Mouse (Mus musculus) midbrain, embryonic 15.5 days (tissue): Measurements from ENCODE around the gene Homer2. TPM values are rescaled to one million over a fixed set of nuclear protein-coding genes. Genes with fewer than 3 reads are reported as not detected.

Experiments
- ATAC-seq: fragments of 200-750 bp; cut with Nextera tagmentation; replicated peaks from 2 replicates; pipeline ENCODE4 v1.8.0; 2017; ENCODE audit warnings: moderate TSS enrichment
- H3K27ac ChIP-seq: fragments of 300-500 bp; sonication (generic); 2 replicates; pipeline ENCODE4 v1.5.1; 2015; ENCODE audit warnings: mild to moderate bottlenecking, inconsistent platforms
- H3K27me3 ChIP-seq: fragments of 300-500 bp; sonication (generic); replicated peaks from 2 replicates; pipeline ENCODE4 v1.6.1; 2015; ENCODE audit warnings: inconsistent platforms
- H3K36me3 ChIP-seq: fragments of 300-500 bp; sonication (generic); replicated peaks from 2 replicates; pipeline ENCODE4 v1.6.1; 2015; ENCODE audit warnings: inconsistent platforms
- H3K4me1 ChIP-seq: fragments of 300-500 bp; sonication (generic); 2 replicates; pipeline ENCODE4 v1.6.1; 2015; ENCODE audit warnings: inconsistent platforms
- H3K4me2 ChIP-seq: fragments of 300-500 bp; sonication (generic); 2 replicates; pipeline ENCODE4 v1.6.1; 2015; ENCODE audit warnings: inconsistent platforms, mild to moderate bottlenecking, moderate library complexity
- H3K4me3 ChIP-seq: fragments of 300-500 bp; sonication (generic); 2 replicates; pipeline ENCODE4 v1.5.1; 2015; ENCODE audit warnings: mild to moderate bottlenecking, inconsistent platforms
- H3K9ac ChIP-seq: fragments of 300-500 bp; sonication (generic); 2 replicates; pipeline ENCODE4 v1.6.1; 2015; ENCODE audit warnings: mild to moderate bottlenecking, inconsistent platforms
- H3K9me3 ChIP-seq: fragments of 300-500 bp; sonication (generic); 2 replicates; pipeline ENCODE4 v1.6.1; 2016; ENCODE audit warnings: inconsistent platforms
- WGBS: fragments of 180-500 bp; shearing (Covaris S2); methylation state at CpG from one replicate; pipeline ENCODE4 v1.1.7; 2015; ENCODE audit warnings: mixed read lengths; 5-methylcytosine and 5-hydroxymethylcytosine counted together
- polyA plus RNA-seq: library from polyadenylated mRNA; unstranded; fragments of >200 nt; fragmentation: Nextera tagmentation; extraction: Ambion mirVana; gene quantifications from 2 replicates; pipeline ENCODE4 v1.2.1, GENCODE M21; 2015

The Homer2 gene
- 21.8 and 24.6 TPM in 2 replicates for polyA plus RNA-seq

GRCm38 (mm10) chr7:81707471-81708140 lies at the start of gene Homer2:
Homer2 (minus strand) TSS chr7:81707527.
- no peaks in the 10 kb centered on the region for H3K9me3 ChIP-seq
- H3K36me3 ChIP-seq, result no peaks in the 10 kb centered on the region
- WGBS, result 77% methylated on average over 14 of the region's 14 CpGs
- peak within 1 kb of the TSS; percentile 62 for H3K9ac ChIP-seq
- H3K27me3 ChIP-seq, result no peaks in the 10 kb centered on the region
- H3K4me2 ChIP-seq, result peak within 1 kb of the TSS; percentile 83
- peaks cover 17% of the 10 kb centered on the region for H3K4me1 ChIP-seq
- H3K27ac ChIP-seq, result peak within 1 kb of the TSS; percentile 70
- peak within 1 kb of the TSS; percentile 81 for H3K4me3 ChIP-seq
- ATAC-seq, result peak; percentile 24; the same call in 1 of the 2 replicates

GRCm38 (mm10) chr7:81747956-81748355 lies 40.6 kb upstream of the Homer2 start:
- no peak overlapping the region for H3K27ac ChIP-seq
- H3K4me1 ChIP-seq, result no peaks in the 10 kb centered on the region
- WGBS, result 88% methylated on average over 3 of the region's 3 CpGs
- no peak overlapping the region for H3K4me2 ChIP-seq
- no peak for ATAC-seq
- no peaks in the 10 kb centered on the region for H3K9me3 ChIP-seq
- no peaks in the 10 kb centered on the region for H3K27me3 ChIP-seq
- no peak overlapping the region for H3K9ac ChIP-seq
- no peak overlapping the region for H3K4me3 ChIP-seq
- no peaks in the 10 kb centered on the region for H3K36me3 ChIP-seq

- no peaks in the 10 kb centered on the region for H3K36me3 ChIP-seq
- WGBS, result 80% methylated on average over 4 of the region's 4 CpGs
- no peaks in the 10 kb centered on the region for H3K9me3 ChIP-seq
- H3K9ac ChIP-seq, result no peak overlapping the region
- no peak overlapping the region for H3K4me3 ChIP-seq
- no peaks in the 10 kb centered on the region for H3K27me3 ChIP-seq
- H3K4me2 ChIP-seq, result no peak overlapping the region
- H3K4me1 ChIP-seq, result no peaks in the 10 kb centered on the region
- ATAC-seq, result no peak
- no peak overlapping the region for H3K27ac ChIP-seq
Observed at GRCm38 (mm10) chr7:81744145-81744544, 36.8 kb upstream of the Homer2 start.

GRCm38 (mm10) chr7:81740010-81740409 lies 32.7 kb upstream of the Homer2 start:
- no peak overlapping the region for H3K4me2 ChIP-seq
- WGBS, result 89% methylated on average over 7 of the region's 7 CpGs
- H3K27me3 ChIP-seq, result no peaks in the 10 kb centered on the region
- no peaks in the 10 kb centered on the region for H3K4me1 ChIP-seq
- no peaks in the 10 kb centered on the region for H3K9me3 ChIP-seq
- no peak overlapping the region for H3K27ac ChIP-seq
- no peak overlapping the region for H3K4me3 ChIP-seq
- H3K36me3 ChIP-seq, result no peaks in the 10 kb centered on the region
- H3K9ac ChIP-seq, result no peak overlapping the region
- no peak for ATAC-seq

GRCm38 (mm10) chr7:81738720-81739385 lies 31.5 kb upstream of the Homer2 start:
- WGBS, result 83% methylated on average over 8 of the region's 8 CpGs
- no peak overlapping the region for H3K4me2 ChIP-seq
- H3K9me3 ChIP-seq, result no peaks in the 10 kb centered on the region
- no peaks in the 10 kb centered on the region for H3K27me3 ChIP-seq
- no peak for ATAC-seq
- no peak overlapping the region for H3K4me3 ChIP-seq
- no peaks in the 10 kb centered on the region for H3K4me1 ChIP-seq
- H3K36me3 ChIP-seq, result no peaks in the 10 kb centered on the region
- no peak overlapping the region for H3K27ac ChIP-seq
- H3K9ac ChIP-seq, result no peak overlapping the region

- Histone ChIP-seq H3K4me1 (no peaks in the 10 kb centered on the region), H3K9ac (no peak overlapping the region), H3K27ac (no peak overlapping the region), H3K4me3 (no peak overlapping the region), H3K36me3 (no peaks in the 10 kb centered on the region), H3K27me3 (no peaks in the 10 kb centered on the region), H3K4me2 (no peak overlapping the region), H3K9me3 (no peaks in the 10 kb centered on the region)
- no peak for ATAC-seq
- 60% methylated on average over 9 of the region's 9 CpGs for WGBS
Observed at GRCm38 (mm10) chr7:81735300-81736048, 28.1 kb upstream of the Homer2 start.

- Histone ChIP-seq H3K27me3 (no peaks in the 10 kb centered on the region), H3K4me2 (no peak overlapping the region), H3K9me3 (no peaks in the 10 kb centered on the region), H3K27ac (no peak overlapping the region), H3K36me3 (no peaks in the 10 kb centered on the region), H3K9ac (no peak overlapping the region), H3K4me3 (no peak overlapping the region), H3K4me1 (no peaks in the 10 kb centered on the region)
- no peak for ATAC-seq
- 86% methylated on average over 12 of the region's 12 CpGs for WGBS
Observed at GRCm38 (mm10) chr7:81732183-81733089, 25.1 kb upstream of the Homer2 start.

- Histone ChIP-seq H3K9me3 (no peaks in the 10 kb centered on the region), H3K27me3 (no peaks in the 10 kb centered on the region), H3K27ac (no peak overlapping the region), H3K4me2 (no peak overlapping the region), H3K36me3 (no peaks in the 10 kb centered on the region), H3K4me1 (no peaks in the 10 kb centered on the region), H3K9ac (no peak overlapping the region), H3K4me3 (no peak overlapping the region)
- 83% methylated on average over 6 of the region's 6 CpGs for WGBS
- no peak for ATAC-seq
Observed at GRCm38 (mm10) chr7:81731181-81731651, 23.9 kb upstream of the Homer2 start.

- WGBS, result 91% methylated on average over 9 of the region's 9 CpGs
- Histone ChIP-seq H3K27ac (no peak overlapping the region), H3K9me3 (no peaks in the 10 kb centered on the region), H3K4me1 (no peaks in the 10 kb centered on the region), H3K4me3 (no peak overlapping the region), H3K27me3 (no peaks in the 10 kb centered on the region), H3K9ac (no peak overlapping the region), H3K4me2 (no peak overlapping the region), H3K36me3 (no peaks in the 10 kb centered on the region)
- ATAC-seq, result no peak
Observed at GRCm38 (mm10) chr7:81729787-81730186, 22.5 kb upstream of the Homer2 start.

- no peaks in the 10 kb centered on the region for H3K9me3 ChIP-seq
- no peaks in the 10 kb centered on the region for H3K4me1 ChIP-seq
- no peak overlapping the region for H3K4me3 ChIP-seq
- H3K27ac ChIP-seq, result no peak overlapping the region
- no peak overlapping the region for H3K4me2 ChIP-seq
- WGBS, result 84% methylated on average over 9 of the region's 9 CpGs
- H3K36me3 ChIP-seq, result no peaks in the 10 kb centered on the region
- H3K27me3 ChIP-seq, result no peaks in the 10 kb centered on the region
- no peak for ATAC-seq
- H3K9ac ChIP-seq, result no peak overlapping the region
Observed at GRCm38 (mm10) chr7:81727716-81728115, 20.4 kb upstream of the Homer2 start.

GRCm38 (mm10) chr7:81726728-81727005 lies 19.3 kb upstream of the Homer2 start:
- ATAC-seq, result no peak
- H3K4me3 ChIP-seq, result no peak overlapping the region
- H3K27me3 ChIP-seq, result no peaks in the 10 kb centered on the region
- H3K4me2 ChIP-seq, result no peak overlapping the region
- H3K36me3 ChIP-seq, result no peaks in the 10 kb centered on the region
- H3K27ac ChIP-seq, result no peak overlapping the region
- H3K4me1 ChIP-seq, result no peaks in the 10 kb centered on the region
- H3K9ac ChIP-seq, result no peak overlapping the region
- 62% methylated on average over 2 of the region's 2 CpGs for WGBS
- H3K9me3 ChIP-seq, result no peaks in the 10 kb centered on the region
